Mouse (Mus musculus) cortical plate, adult 2 months (tissue): ENCODE measurements around the gene Bcr. TPM values are rescaled to one million over a fixed set of nuclear protein-coding genes. Genes with fewer than 3 reads are reported as not detected.

Experiments used
- H3K27ac ChIP-seq: fragments of 200-500 bp; 2 replicates; pipeline ENCODE4 v1.5.1; 2012; ENCODE audit warnings: low read length, control low read depth, inconsistent platforms; ENCODE audit not compliant: insufficient read depth
- H3K4me1 ChIP-seq: fragments of 200-500 bp; 2 replicates; pipeline ENCODE4 v1.6.1; 2011; ENCODE audit warnings: low read length; ENCODE audit not compliant: control insufficient read depth, insufficient read depth
- H3K4me3 ChIP-seq: fragments of 200-500 bp; 2 replicates; pipeline ENCODE4 v1.5.1; 2011; ENCODE audit warnings: mild to moderate bottlenecking, low read length, control low read depth; ENCODE audit not compliant: insufficient read depth
- CTCF ChIP-seq: fragments of 200-500 bp; IDR thresholded peaks from 2 replicates; pipeline ENCODE4 v1.5.1; 2011; ENCODE audit warnings: mild to moderate bottlenecking, control low read depth, low read length; ENCODE audit not compliant: insufficient read depth; ENCODE audit errors: extremely low read depth
- POLR2A ChIP-seq: fragments of 200-500 bp; IDR thresholded peaks from 2 replicates; pipeline ENCODE4 v1.6.1; 2011; ENCODE audit warnings: mild to moderate bottlenecking, low read length, control low read depth; ENCODE audit not compliant: insufficient read depth; ENCODE audit errors: extremely low read depth
- polyA plus RNA-seq: library from polyadenylated mRNA; depleted of rRNA; stranded (reverse); fragments of >200 nt; gene quantifications from 2 replicates; pipeline ENCODE4 v1.2.3, GENCODE M21; 2012; rRNA removed

Bcr gene
- polyA plus RNA-seq, 1 experiment: 78.1 TPM

GRCm38 (mm10) chr10:75233489-75233888 is 173.1 kb downstream of the Bcr start:
- Histone ChIP-seq H3K4me3 (no peak overlapping the region), H3K4me1 (peaks cover 2% of the 10 kb centered on the region; the same call in 1 of the 2 replicates), H3K27ac (no peak overlapping the region)
- TF ChIP-seq CTCF: no peak
- no peak for TF ChIP-seq POLR2A

Other genes starting within 250 kb of the Bcr start
- gene Gnaz, start 93.4 kb upstream of the Bcr start, polyA plus RNA-seq: 82.8 and 85.2 TPM in 2 replicates
- gene Rsph14, start 28.0 kb upstream of the Bcr start, polyA plus RNA-seq: 0.17 and 0.21 TPM in 2 replicates
- 40.8 and 40.9 TPM in 2 replicates for gene Rab36, start 23.5 kb upstream of the Bcr start, polyA plus RNA-seq
- gene Specc1l, start 151.5 kb downstream of the Bcr start, polyA plus RNA-seq: 23.1 and 23.6 TPM in 2 replicates